Mouse (Mus musculus) kidney, adult 18-20 months (tissue): ENCODE measurements around the gene Acot13.

ENCODE experiments used
- DNase-seq: peaks from one replicate; pipeline ENCODE4 v3.0.0; 2021

Acot13 gene

DNA sequence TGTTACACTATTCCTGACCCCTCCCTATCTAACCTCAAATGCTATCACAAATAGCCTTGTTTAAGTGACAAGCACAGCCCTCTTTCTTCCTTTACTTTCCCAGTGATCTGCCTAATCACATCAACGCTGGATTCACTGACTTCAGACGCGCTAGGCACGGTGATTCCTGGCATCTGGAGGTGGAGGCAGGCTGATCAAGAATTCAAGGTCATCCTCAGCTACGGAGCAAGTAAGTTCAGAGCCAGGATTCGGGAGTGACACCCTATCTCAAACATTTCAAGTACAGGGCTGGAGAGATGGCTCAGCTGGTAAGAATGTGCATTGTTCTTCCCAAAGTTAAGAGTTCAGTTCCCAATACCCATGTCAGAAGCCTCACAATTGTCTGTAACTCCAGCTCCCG lies 5.2 kb downstream of the Acot13 start:
- DNase-seq: no peak

GRCm38 (mm10) chr13:24825587-24825986 lies 5.8 kb downstream of the Acot13 start:
- no peak for DNase-seq

- no peak for DNase-seq
Observed at GRCm38 (mm10) chr13:24824647-24825046, 6.7 kb downstream of the Acot13 start.

DNA sequence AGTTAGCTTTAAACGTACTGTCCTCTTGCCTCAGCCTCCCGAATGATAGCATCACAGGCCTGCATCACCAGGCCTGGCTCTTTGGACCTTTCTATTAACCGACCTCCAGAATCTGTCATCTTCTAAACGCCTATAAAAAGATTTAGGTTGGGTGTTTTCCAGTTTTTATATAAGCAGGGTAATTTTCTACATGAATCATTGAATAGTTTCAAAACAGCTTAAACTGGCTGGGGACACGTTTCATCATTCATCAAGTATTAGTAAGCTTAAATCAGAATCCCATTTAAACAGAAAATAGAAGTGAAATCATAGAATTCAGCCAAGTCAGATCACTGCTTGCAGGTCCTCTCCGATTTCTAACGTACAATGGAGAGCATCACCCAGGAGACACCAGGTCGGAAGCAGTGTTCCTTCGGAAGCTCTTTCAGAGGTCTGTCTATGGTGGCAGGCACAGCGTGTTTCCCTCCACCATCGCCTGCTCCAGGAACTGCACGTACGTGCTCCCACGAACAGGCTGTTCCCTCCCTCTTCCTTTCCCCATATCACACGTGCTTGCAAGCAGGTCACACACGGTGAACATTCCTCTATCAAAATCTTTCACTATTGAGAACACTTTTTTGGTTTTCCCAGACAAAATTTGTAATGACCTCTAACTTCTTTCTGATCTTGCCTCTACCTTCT lies 8.5 kb downstream of the Acot13 start:
- no peak for DNase-seq

DNA sequence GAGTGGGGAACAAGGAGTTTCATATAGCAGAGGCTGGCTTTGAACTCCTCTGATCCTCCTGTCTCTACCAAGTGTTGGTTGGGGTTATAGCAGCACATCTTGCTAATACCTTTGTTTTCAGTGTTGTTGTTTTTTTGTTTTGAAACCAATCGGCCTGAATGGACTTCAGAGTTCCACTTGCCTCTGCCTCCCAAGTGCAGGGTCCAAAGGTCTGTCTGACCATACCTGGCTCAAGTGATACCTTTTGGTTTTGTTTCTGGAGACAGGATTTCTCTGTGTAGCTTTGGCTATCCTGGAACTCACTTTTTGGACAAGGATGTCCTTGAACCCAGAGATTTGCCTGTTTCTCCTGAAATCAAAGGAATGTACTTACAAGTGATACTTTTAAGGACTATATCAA lies 11.4 kb downstream of the Acot13 start:
- DNase-seq: no peak

DNA sequence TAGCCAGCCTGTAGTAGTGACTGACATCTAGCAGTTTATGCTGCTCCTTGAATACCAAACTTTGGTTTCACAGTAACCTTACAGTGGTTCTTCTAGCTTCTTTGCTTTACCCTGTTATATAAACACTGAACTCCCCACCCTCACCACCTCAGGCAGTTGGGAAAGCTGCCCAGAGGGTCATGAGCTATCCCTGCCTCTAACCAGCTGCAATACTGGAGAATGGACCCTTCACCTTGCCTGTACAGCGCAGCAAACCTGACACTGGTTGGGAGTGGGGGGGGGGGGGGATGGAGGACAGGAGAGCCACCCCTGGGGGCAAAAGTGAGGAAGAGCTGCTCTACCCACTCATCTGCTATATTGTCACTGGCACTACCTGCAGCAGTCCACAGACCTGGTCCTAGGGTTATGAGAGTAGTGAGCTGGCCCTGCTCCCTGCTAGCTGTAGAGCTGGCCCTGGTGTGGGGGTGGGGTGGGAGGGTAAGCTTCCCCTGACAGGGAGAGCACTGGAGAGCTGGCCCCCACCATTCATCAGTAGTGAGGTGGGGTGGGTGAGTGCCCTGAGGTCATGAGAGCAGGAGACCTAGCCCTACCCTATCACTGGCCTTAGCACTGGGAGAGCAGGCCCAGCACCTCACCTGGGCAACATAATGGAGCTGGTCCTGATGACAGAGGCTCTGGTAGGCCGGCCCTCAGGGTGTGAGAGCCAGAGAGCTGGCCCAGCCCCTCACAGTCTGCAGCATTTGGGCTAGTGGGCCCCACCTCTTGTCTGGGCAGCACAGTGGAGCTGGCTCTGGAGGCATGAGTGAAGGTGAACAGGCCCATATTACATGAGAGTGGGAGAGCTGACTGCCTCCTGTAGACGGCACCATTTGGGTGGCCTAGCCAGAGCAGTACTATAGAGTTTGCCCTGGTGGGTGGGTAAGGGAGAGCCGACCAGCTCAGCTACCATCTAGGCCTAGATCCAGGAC lies 14.9 kb downstream of the Acot13 start:
- no peak for DNase-seq

GRCm38 (mm10) chr13:24814616-24815015 lies 16.7 kb downstream of the Acot13 start:
- DNase-seq: no peak

DNA sequence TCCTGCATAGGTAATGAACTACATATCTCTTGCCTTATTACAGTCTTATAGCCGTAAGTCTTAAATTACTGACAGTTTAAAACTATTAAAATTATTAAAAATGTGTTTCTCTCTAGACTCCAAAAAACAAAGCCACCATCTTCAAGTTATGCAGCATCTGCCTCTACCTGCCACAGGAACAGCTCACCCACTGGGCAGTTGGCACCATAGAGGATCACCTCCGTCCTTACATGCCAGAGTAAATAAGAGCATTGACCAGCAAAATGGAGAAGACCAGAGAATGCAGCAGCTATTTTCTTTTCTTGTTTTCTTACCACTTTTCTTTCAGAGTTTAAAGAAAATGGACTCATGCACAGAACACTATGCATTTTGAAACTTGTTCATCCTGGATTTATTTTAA lies 18.8 kb downstream of the Acot13 start:
- DNase-seq: no peak

DNA sequence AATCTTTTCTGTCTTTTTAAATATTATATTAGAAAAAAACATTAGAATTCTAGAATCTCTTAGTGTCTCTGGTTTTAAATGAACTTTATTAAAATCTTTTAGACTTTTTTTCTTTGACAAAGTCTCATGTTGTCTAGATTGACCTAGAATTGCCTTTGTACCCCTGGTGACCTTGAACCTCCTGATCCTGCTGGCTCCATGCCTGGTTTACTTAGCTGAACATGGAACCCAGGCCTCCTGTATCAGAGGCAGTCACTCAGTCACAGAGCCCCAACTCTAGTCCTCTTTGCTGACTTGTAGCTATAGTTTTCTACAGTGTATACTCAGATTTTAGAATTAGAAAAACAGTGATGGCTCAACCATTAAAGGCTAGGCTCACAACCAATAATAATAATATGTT lies 25.3 kb downstream of the Acot13 start:
- DNase-seq: peak; percentile 48

- no peak for DNase-seq
Observed at GRCm38 (mm10) chr13:24803196-24803595, 28.1 kb downstream of the Acot13 start.

DNA sequence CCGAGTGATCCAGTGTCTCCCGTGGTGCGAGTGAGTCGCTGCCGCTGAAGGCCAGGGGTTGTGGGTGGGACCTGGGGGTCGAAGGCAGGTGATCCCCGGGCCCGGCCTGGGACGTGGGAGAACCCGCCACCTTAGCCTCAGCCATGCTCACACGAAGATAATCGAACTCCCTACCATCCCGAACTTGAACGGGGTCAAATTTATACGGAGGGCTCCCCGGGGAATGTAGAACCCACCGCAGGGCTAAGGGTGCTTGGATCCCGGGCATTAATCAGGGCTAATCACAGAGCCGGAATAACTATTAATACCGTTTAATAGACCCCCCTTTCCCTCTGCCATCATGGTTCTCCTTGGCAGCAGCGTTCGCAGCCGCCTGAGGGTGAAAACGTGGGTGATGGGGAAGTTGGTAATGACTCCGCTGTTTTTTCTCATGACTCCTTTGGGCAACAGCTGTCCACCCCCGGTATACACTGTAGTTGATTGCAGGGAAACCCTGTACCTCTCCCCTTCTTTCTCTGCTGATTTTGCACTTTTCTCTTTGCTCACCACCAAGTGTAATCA lies 29.1 kb downstream of the Acot13 start:
- peak; percentile 43 for DNase-seq

- no peak for DNase-seq
Observed at GRCm38 (mm10) chr13:24801308-24801921, 29.9 kb downstream of the Acot13 start, which contains the start of gene BC005537. BC005537 (plus strand) TSS chr13:24801657.

GRCm38 (mm10) chr13:24800674-24801307 lies 30.5 kb downstream of the Acot13 start:
- peak; percentile 97 for DNase-seq

DNA sequence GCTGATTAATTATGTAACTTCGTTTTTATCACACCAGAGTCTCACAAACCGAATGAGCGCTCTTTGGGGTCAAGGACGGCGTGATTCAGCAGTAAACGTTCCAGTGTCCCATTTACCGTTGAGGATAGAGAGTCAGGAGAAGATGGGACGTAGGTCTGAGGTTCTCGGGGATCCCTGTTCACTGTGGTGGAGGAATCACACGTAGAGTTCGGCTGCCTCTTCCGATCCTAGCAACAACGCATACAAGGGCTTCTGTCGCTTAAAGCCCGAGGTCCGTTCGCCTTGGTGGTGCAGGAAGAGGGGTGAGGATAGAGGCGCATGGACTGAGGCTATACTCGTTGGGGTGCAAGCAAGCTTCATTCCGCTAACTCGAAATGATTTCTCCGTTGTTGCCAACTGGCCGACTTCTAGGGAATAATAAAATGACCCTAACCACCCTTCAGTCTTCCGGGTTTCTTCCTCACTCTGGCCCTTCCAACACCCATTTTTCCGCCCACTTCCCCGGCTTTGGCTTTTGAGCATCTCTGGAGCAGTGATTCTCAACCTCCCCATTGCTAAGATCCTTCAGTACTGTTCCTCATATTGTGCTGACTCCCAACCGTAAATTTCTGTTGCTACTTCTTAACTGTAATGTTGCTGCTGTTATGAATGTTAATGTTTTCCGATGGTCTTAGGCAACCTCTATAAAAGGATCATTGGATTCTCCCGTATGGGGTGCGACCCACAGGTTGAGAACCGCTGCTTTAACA lies 31.2 kb downstream of the Acot13 start:
- peak; percentile 71 for DNase-seq

GRCm38 (mm10) chr13:24799378-24799777 lies 32.0 kb downstream of the Acot13 start:
- no peak for DNase-seq

- no peak for DNase-seq
Observed at GRCm38 (mm10) chr13:24798686-24799085, 32.7 kb downstream of the Acot13 start.

DNA sequence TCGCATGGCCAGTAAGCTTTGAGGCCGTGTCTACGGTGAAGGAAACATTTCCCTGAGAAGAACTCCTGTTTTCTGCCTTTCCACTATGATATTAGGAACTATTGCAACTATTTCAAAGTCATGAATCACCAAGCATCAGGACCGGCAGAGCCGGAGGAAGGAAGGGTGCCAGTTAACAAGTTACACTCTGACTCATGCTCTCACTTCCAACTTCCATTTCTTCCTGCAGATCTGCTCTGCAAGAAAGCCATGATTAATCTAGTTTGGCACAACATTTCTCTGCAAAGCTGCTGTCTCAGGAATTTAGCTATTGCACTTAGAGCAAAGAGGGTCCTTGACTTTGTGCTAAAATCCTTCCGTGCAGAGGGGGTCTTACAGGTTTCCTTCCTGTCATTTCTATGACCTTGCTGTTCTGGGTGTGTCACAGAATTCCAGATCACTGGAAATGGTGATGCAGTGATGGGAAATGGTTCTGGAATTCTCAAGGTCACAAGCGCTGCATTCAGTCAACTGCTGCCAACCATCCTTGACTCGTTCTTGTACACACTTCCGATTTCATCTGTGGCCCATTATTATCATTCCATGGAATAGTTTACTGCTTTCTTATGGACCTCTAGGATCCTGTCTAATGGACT lies 38.8 kb downstream of the Acot13 start:
- no peak for DNase-seq

GRCm38 (mm10) chr13:24791349-24791748 lies 40.0 kb downstream of the Acot13 start:
- no peak for DNase-seq

GRCm38 (mm10) chr13:24787477-24787876 lies 43.9 kb downstream of the Acot13 start:
- no peak for DNase-seq

- DNase-seq: peak; percentile 39
Observed at GRCm38 (mm10) chr13:24786014-24786490, 45.3 kb downstream of the Acot13 start.

- DNase-seq: no peak
Observed at GRCm38 (mm10) chr13:24781916-24782315, 49.4 kb downstream of the Acot13 start.
